In genomic region chr8:90276722-90277121, GRCm38 (mm10) we compare ENCODE assay signal across 16 mouse cellular contexts.
DNase-seq lines count a peak whose midpoint lies in the region; ATAC-seq and TF ChIP-seq lines count a peak whose summit lies in the region.
"Had no signal": no experiment of that assay in that cellular context is flagged by ENCODE, and none has a peak within 500 bp of the region (broad histone marks: within the 10 kb centered on the region; RNA-seq: fewer than 3 reads in every experiment).

No protein-coding gene starts in this region.

- no peak for TF ChIP-seq CTCF in heart, adult 2 months (IDR thresholded peaks at IDR 0.05)

- intact Hi-C loops in heart, adult 2 months (cut with DNase I), result no loop called here

- peak overlapping the region; percentile 8; the same call in 1 of the 2 replicates for H3K27ac ChIP-seq in midbrain, embryonic 12.5 days (replicated peaks)
- no peak overlapping the region for H3K27ac ChIP-seq in midbrain, embryonic 11.5 days (ENCODE audit: low read depth, low read length)
- no peak overlapping the region for H3K27ac ChIP-seq in hindbrain, embryonic 16.5 days (ENCODE audit: low read depth, low read length)
- H3K27ac ChIP-seq in heart, adult 2 months, result no peak overlapping the region
- H3K27ac ChIP-seq: embryonic facial prominence, embryonic 13.5 days; limb, embryonic 13.5 days had no signal

- H3K27me3 ChIP-seq in midbrain, embryonic 12.5 days, result no peaks in the 10 kb centered on the region
- H3K27me3 ChIP-seq in midbrain, embryonic 11.5 days (ENCODE audit: control insufficient read depth, insufficient read depth, low read length), result no peaks in the 10 kb centered on the region
- no peaks in the 10 kb centered on the region for H3K27me3 ChIP-seq in hindbrain, embryonic 16.5 days (replicated peaks; ENCODE audit: control insufficient read depth, insufficient read depth, low read length)
- H3K27me3 ChIP-seq in heart, adult 2 months (ENCODE audit: control insufficient read depth, insufficient read depth, low read length), result no peaks in the 10 kb centered on the region
- H3K27me3 ChIP-seq: embryonic facial prominence, embryonic 13.5 days; megakaryocyte, embryonic 14.5 days had no signal

- DNase-seq in embryo, embryonic 11 days, result peak; percentile 8
- no peak for DNase-seq in embryo, embryonic 10.5 days (ENCODE audit: low spot score)
- no peak for DNase-seq in midbrain, embryonic 11.5 days (ENCODE audit: low spot score, missing footprints)
- peak; percentile 21 for DNase-seq in retina, postnatal 7 days (ENCODE audit: low read depth, low spot score)
- no peak for DNase-seq in right cerebral cortex, postnatal 4 days
- DNase-seq in heart, adult 2 months, result no peak
- DNase-seq: kidney, postnatal 25 days; layer of hippocampus, postnatal 36 days; lung, adult 18-20 months; right cerebral cortex, postnatal 14 days; thymus, postnatal 14 days had no signal

- H3K9me3 ChIP-seq in midbrain, embryonic 12.5 days, result no peaks in the 10 kb centered on the region
- no peaks in the 10 kb centered on the region for H3K9me3 ChIP-seq in midbrain, embryonic 11.5 days (ENCODE audit: control insufficient read depth, low read length)
- H3K9me3 ChIP-seq in hindbrain, embryonic 16.5 days (ENCODE audit: control insufficient read depth, low read length), result no peaks in the 10 kb centered on the region
- H3K9me3 ChIP-seq: embryonic facial prominence, embryonic 13.5 days; limb, embryonic 13.5 days had no signal

- no peak for TF ChIP-seq EP300 in heart, adult 2 months (IDR thresholded peaks at IDR 0.05; ENCODE audit: insufficient read depth, low read depth, low read length)

- H3K79me2 ChIP-seq in heart, adult 2 months (replicated peaks; ENCODE audit: control insufficient read depth, insufficient read depth, low read length), result no peaks in the 10 kb centered on the region

- ATAC-seq in midbrain, embryonic 12.5 days (ENCODE audit: low FRiP score, low read depth), result no peak
- no peak for ATAC-seq in midbrain, embryonic 11.5 days (ENCODE audit: low FRiP score)
- peak; percentile 82 for ATAC-seq in hindbrain, embryonic 16.5 days

- H3K4me1 ChIP-seq in midbrain, embryonic 12.5 days, result peaks cover 49% of the 10 kb centered on the region
- peaks cover 13% of the 10 kb centered on the region for H3K4me1 ChIP-seq in midbrain, embryonic 11.5 days (ENCODE audit: control insufficient read depth, insufficient read depth, low read length)
- peaks cover 13% of the 10 kb centered on the region for H3K4me1 ChIP-seq in hindbrain, embryonic 16.5 days (ENCODE audit: control insufficient read depth, insufficient read depth, low read depth, low read length)
- no peaks in the 10 kb centered on the region for H3K4me1 ChIP-seq in heart, adult 2 months (ENCODE audit: control insufficient read depth, insufficient read depth, low read length)
- H3K4me1 ChIP-seq: megakaryocyte, embryonic 14.5 days had no signal

- peaks cover 9% of the 10 kb centered on the region; the same call in 1 of the 2 replicates for H3K36me3 ChIP-seq in midbrain, embryonic 12.5 days
- no peaks in the 10 kb centered on the region for H3K36me3 ChIP-seq in midbrain, embryonic 11.5 days (ENCODE audit: control insufficient read depth, insufficient read depth, low read length)
- no peaks in the 10 kb centered on the region for H3K36me3 ChIP-seq in hindbrain, embryonic 16.5 days (ENCODE audit: control insufficient read depth, insufficient read depth, low read length)
- H3K36me3 ChIP-seq in heart, adult 2 months (ENCODE audit: control insufficient read depth, insufficient read depth, low read length), result no peaks in the 10 kb centered on the region
- H3K36me3 ChIP-seq: embryonic facial prominence, embryonic 13.5 days; limb, embryonic 13.5 days had no signal

- WGBS in midbrain, embryonic 12.5 days, result 69% methylated on average over 9 of the region's 9 CpGs
- 82% methylated on average over 9 of the region's 9 CpGs for WGBS in midbrain, embryonic 11.5 days
- WGBS in hindbrain, embryonic 16.5 days, result 35% methylated on average over 9 of the region's 9 CpGs
- WGBS in heart, adult 2 months, result 92% methylated on average over 9 of the region's 9 CpGs

- H3K4me2 ChIP-seq in midbrain, embryonic 12.5 days (replicated peaks), result no peak overlapping the region
- no peak overlapping the region for H3K4me2 ChIP-seq in midbrain, embryonic 11.5 days
- H3K4me2 ChIP-seq in hindbrain, embryonic 16.5 days (ENCODE audit: low read length), result no peak overlapping the region
- H3K4me2 ChIP-seq: embryonic facial prominence, embryonic 13.5 days; limb, embryonic 13.5 days had no signal

- no peak overlapping the region for H3K9ac ChIP-seq in midbrain, embryonic 12.5 days (replicated peaks)
- no peak overlapping the region for H3K9ac ChIP-seq in midbrain, embryonic 11.5 days (ENCODE audit: low read length)
- no peak overlapping the region for H3K9ac ChIP-seq in hindbrain, embryonic 16.5 days (ENCODE audit: low read depth, low read length)
- H3K9ac ChIP-seq in heart, adult 2 months (ENCODE audit: low read depth, low read length), result no peak overlapping the region
- H3K9ac ChIP-seq: embryonic facial prominence, embryonic 13.5 days; limb, embryonic 13.5 days had no signal

- TF ChIP-seq POLR2A in heart, adult 2 months (IDR thresholded peaks at IDR 0.05; ENCODE audit: insufficient read depth, low read depth, low read length), result no peak

- no peak overlapping the region for H3K4me3 ChIP-seq in midbrain, embryonic 12.5 days
- no peak overlapping the region for H3K4me3 ChIP-seq in midbrain, embryonic 11.5 days (ENCODE audit: low read depth, low read length)
- no peak overlapping the region for H3K4me3 ChIP-seq in hindbrain, embryonic 16.5 days (ENCODE audit: low read length)
- no peak overlapping the region for H3K4me3 ChIP-seq in heart, adult 2 months
- H3K4me3 ChIP-seq: embryonic facial prominence, embryonic 13.5 days; limb, embryonic 13.5 days; megakaryocyte, embryonic 14.5 days had no signal

Comparison
In these comparisons a context has a peak if more than half of its experiments do, and no peak if none do; other contexts are left out.
1. DNase-seq: peak in embryo, embryonic 11 days (single experiment) and retina, postnatal 7 days (single experiment); none in embryo, embryonic 10.5 days (single experiment), midbrain, embryonic 11.5 days (single experiment), right cerebral cortex, postnatal 4 days (single experiment) and heart, adult 2 months (0 of 2).